29 mouse cellular contexts compared by ENCODE assay signal in the genomic region with DNA sequence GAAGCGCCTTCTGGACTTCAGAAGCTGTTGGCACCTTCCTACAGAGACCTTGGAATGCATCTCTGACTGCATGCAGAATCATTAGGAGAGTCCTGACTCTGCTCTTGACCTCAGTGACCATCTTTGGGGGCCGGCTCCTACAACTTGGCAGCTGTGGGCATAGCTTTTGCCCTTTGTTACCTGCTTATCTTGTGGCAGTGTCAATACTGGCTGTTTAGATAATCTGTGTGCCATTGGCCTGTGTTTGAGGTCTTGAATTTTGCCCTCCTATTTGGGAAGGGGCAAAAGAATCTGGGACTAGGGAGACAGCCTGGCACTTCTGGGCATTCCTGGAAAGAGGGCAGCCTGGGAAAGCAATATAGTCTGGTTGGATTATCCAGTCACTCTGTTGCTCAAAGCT.
"Had no signal": no experiment of that assay in that cellular context is flagged by ENCODE, and none has a peak within 500 bp of the region (broad histone marks: within the 10 kb centered on the region; RNA-seq: fewer than 3 reads in every experiment).

No protein-coding gene starts in this region.

- DNase-seq: cerebellum, adult 2 months; cerebellum, adult 8-10 months; cerebellum, adult 9-10 months; cerebellum, adult 9-11 months; cerebellum, postnatal 10 days; cerebellum, postnatal 14 days; cerebellum, postnatal 25 days; cerebellum, postnatal 36 days; embryo, embryonic 11 days; forebrain, postnatal 0 days; gastrocnemius, adult 2 months; gastrocnemius, postnatal 10 days; gastrocnemius, postnatal 14 days; gastrocnemius, postnatal 25 days; gastrocnemius, postnatal 36 days; heart, adult 11 months; heart, adult 18-20 months; heart, adult 2 months had no signal

- H3K9me3 ChIP-seq: embryonic facial prominence, embryonic 10.5 days; embryonic facial prominence, embryonic 12.5 days; embryonic facial prominence, embryonic 13.5 days; embryonic facial prominence, embryonic 15.5 days; forebrain, embryonic 10.5 days; forebrain, embryonic 12.5 days; forebrain, embryonic 13.5 days; forebrain, embryonic 15.5 days had no signal

- H3K4me3 ChIP-seq: embryonic facial prominence, embryonic 10.5 days; embryonic facial prominence, embryonic 12.5 days; embryonic facial prominence, embryonic 13.5 days; embryonic facial prominence, embryonic 15.5 days; erythroblast, embryonic 14.5 days; forebrain, embryonic 10.5 days; forebrain, embryonic 12.5 days; forebrain, embryonic 13.5 days; forebrain, embryonic 15.5 days; gastrocnemius, adult 2 months; heart, adult 2 months had no signal

- H3K4me2 ChIP-seq: embryonic facial prominence, embryonic 12.5 days; embryonic facial prominence, embryonic 13.5 days; embryonic facial prominence, embryonic 15.5 days; forebrain, embryonic 12.5 days; forebrain, embryonic 13.5 days; forebrain, embryonic 15.5 days had no signal

- ATAC-seq: forebrain, embryonic 13.5 days; forebrain, embryonic 14.5 days; forebrain, embryonic 15.5 days; forebrain, embryonic 16.5 days; forebrain, postnatal 0 days had no signal

- H3K27ac ChIP-seq: embryonic facial prominence, embryonic 10.5 days; embryonic facial prominence, embryonic 12.5 days; embryonic facial prominence, embryonic 13.5 days; embryonic facial prominence, embryonic 15.5 days; forebrain, embryonic 10.5 days; forebrain, embryonic 12.5 days; forebrain, embryonic 13.5 days; forebrain, embryonic 15.5 days; gastrocnemius, adult 2 months; heart, adult 2 months had no signal

- H3K9ac ChIP-seq: embryonic facial prominence, embryonic 12.5 days; embryonic facial prominence, embryonic 13.5 days; embryonic facial prominence, embryonic 15.5 days; forebrain, embryonic 12.5 days; forebrain, embryonic 13.5 days; forebrain, embryonic 15.5 days; forebrain, postnatal 0 days had no signal

- H3K36me3 ChIP-seq: embryonic facial prominence, embryonic 10.5 days; embryonic facial prominence, embryonic 12.5 days; embryonic facial prominence, embryonic 13.5 days; embryonic facial prominence, embryonic 15.5 days; forebrain, embryonic 10.5 days; forebrain, embryonic 12.5 days; forebrain, embryonic 15.5 days had no signal

- H3K27me3 ChIP-seq: forebrain, embryonic 13.5 days; forebrain, embryonic 15.5 days had no signal
